Mouse (Mus musculus): ENCODE data around the gene Dtx1.

Dtx1 gene

GRCm38 (mm10) chr5:120634131-120634530, 77.6 kb downstream of the Dtx1 start, which contains the start of gene Cfap73:
Gene Cfap73 (minus strand): TSS chr5:120634235.
- no peak for DNase-seq

- DNase-seq, result no peak
Measured at GRCm38 (mm10) chr5:120631892-120632291, 79.8 kb downstream of the Dtx1 start.

DNA sequence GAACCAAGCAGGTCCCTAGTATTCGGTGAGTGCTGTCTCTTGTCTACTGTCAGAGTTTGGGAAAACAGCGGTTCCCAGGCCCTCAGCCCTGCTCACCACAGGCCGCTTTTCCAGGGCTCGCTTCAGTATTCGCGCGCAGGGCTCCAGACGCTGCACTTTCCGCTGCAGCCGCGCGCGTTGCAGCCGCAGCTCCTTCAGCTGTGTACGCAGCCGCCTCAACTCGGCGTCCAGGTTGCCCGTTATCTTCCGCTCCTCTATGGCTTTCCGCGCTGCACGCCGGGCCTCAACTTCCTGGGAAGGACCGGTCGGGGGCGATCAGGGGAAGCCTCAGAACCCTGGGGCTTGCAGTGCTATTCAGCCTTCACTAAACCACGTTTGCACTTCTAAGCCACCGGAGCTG, 80.6 kb downstream of the Dtx1 start:
- peak; percentile 8 for DNase-seq
